Mouse (Mus musculus) embryonic fibroblast, embryonic 13.5 days (primary cell): ENCODE measurements around the gene Nos3.

Experiments
- CTCF ChIP-seq: IDR thresholded peaks from 2 replicates; pipeline ENCODE4 v1.5.1; 2011; ENCODE audit warnings: mild to moderate bottlenecking, control low read depth, low read length, moderate library complexity, borderline replicate concordance; ENCODE audit not compliant: insufficient read depth
- POLR2A ChIP-seq: IDR thresholded peaks from 2 replicates; pipeline ENCODE4 v1.6.1; 2011; ENCODE audit warnings: low read depth, mild to moderate bottlenecking, control low read depth, low read length, moderate library complexity

DNA sequence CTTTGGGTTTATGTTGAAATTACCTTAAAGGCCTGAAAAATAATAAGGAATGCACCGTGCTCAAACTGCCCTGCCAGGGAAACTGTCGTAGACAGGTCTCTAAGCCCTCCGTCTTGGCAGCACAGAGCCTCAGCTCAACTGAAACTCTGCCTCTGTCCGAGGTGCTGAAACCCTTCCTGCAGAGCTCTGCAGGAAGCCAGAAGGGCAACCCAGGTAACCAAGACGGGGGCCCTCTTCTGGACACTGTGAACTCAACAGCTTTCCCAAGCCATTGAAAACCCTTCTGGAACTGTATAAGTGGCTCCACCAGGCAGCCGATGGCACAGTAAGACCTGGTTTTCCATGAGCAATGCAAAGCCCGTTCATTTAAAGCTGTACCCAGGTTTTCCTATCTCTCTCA lies 7.1 kb upstream of the Nos3 start:
- TF ChIP-seq CTCF (no peak), POLR2A (no peak)
